ENCODE assay signal across 8 mouse cellular contexts in genomic region chr14:57424212-57424561, GRCm38 (mm10). TPM values are rescaled to one million over a fixed set of nuclear protein-coding genes. Genes with fewer than 3 reads are reported as not detected.
A peak's percentile ranks its signal among the peaks of the same experiment; 100 is the strongest.
DNase-seq lines count a peak whose midpoint lies in the region; ATAC-seq and TF ChIP-seq lines count a peak whose summit lies in the region.

No protein-coding gene starts in this region.

- H3K27ac ChIP-seq in lung, embryonic 16.5 days (ENCODE audit: low read length), result no peak overlapping the region; the same call in 1 of the 2 replicates
- H3K27ac ChIP-seq in embryonic facial prominence, embryonic 15.5 days (replicated peaks), result peak overlapping the region; percentile 63
- no peak overlapping the region for H3K27ac ChIP-seq in limb, embryonic 12.5 days
- 0 out of 2 replicates have a peak overlapping the region, but pooled peaks have one; percentile 3 for H3K27ac ChIP-seq in small intestine, adult 2 months (ENCODE audit: insufficient read depth, low read depth, low read length)

- 0 out of 2 replicates have a peak, but pooled peaks cover 2% of the 10 kb centered on the region for H3K4me1 ChIP-seq in lung, embryonic 16.5 days (replicated peaks; ENCODE audit: control insufficient read depth, insufficient read depth, low read length)
- peaks cover 8% of the 10 kb centered on the region; the same call in 1 of the 2 replicates for H3K4me1 ChIP-seq in embryonic facial prominence, embryonic 15.5 days
- peaks cover 13% of the 10 kb centered on the region for H3K4me1 ChIP-seq in limb, embryonic 12.5 days (replicated peaks)
- no peaks in the 10 kb centered on the region; the same call in 1 of the 2 replicates for H3K4me1 ChIP-seq in small intestine, adult 2 months (ENCODE audit: control insufficient read depth, insufficient read depth, insufficient read length, low read length)

- WGBS in lung, embryonic 16.5 days, result under 1% methylated on average over 22 of the region's 24 CpGs
- WGBS in embryonic facial prominence, embryonic 15.5 days, result 1% methylated on average over 24 of the region's 24 CpGs
- WGBS in limb, embryonic 12.5 days, result under 1% methylated on average over 24 of the region's 24 CpGs
- under 1% methylated on average over 24 of the region's 24 CpGs for WGBS in small intestine, adult 2 months

- peak overlapping the region; percentile 72 for H3K4me3 ChIP-seq in lung, embryonic 16.5 days (ENCODE audit: low read length)
- peak overlapping the region; percentile 95 for H3K4me3 ChIP-seq in embryonic facial prominence, embryonic 15.5 days (replicated peaks)
- H3K4me3 ChIP-seq in limb, embryonic 12.5 days (replicated peaks), result peak overlapping the region; percentile 85
- H3K4me3 ChIP-seq in small intestine, adult 2 months (ENCODE audit: low read depth, low read length), result peak overlapping the region; percentile 99

- H3K36me3 ChIP-seq in lung, embryonic 16.5 days (ENCODE audit: control insufficient read depth, insufficient read depth, low read length), result no peaks in the 10 kb centered on the region
- H3K36me3 ChIP-seq in embryonic facial prominence, embryonic 15.5 days, result no peaks in the 10 kb centered on the region
- H3K36me3 ChIP-seq in limb, embryonic 12.5 days, result no peaks in the 10 kb centered on the region
- H3K36me3 ChIP-seq in small intestine, adult 2 months (ENCODE audit: control insufficient read depth, insufficient read depth, low read length), result no peaks in the 10 kb centered on the region

- 0 out of 2 replicates have a peak, but pooled peaks have one; percentile 0 for TF ChIP-seq POLR2A in small intestine, adult 2 months (IDR thresholded peaks at IDR 0.05; ENCODE audit: low read depth, low read length)

- no peak for TF ChIP-seq CTCF in small intestine, adult 2 months (IDR thresholded peaks at IDR 0.05; ENCODE audit: extremely low read depth, insufficient read length, insufficient replicate concordance, low read depth, low read length)

- DNase-seq in lung, postnatal 36 days, result no peak
- DNase-seq in adrenal gland, postnatal 14 days, result no peak
- DNase-seq in thymus, postnatal 4 days, result no peak
- DNase-seq in adipocyte (ENCODE audit: low spot score), result no peak

- H3K27me3 ChIP-seq in lung, embryonic 16.5 days (ENCODE audit: control insufficient read depth, insufficient read depth, low read depth, low read length), result no peaks in the 10 kb centered on the region
- H3K27me3 ChIP-seq in embryonic facial prominence, embryonic 15.5 days, result no peaks in the 10 kb centered on the region
- no peaks in the 10 kb centered on the region for H3K27me3 ChIP-seq in limb, embryonic 12.5 days
- H3K27me3 ChIP-seq in small intestine, adult 2 months (ENCODE audit: control insufficient read depth, insufficient read depth, low read length), result no peaks in the 10 kb centered on the region

- ATAC-seq in lung, embryonic 16.5 days (ENCODE audit: low read depth), result peak; percentile 86
- peak; percentile 81 for ATAC-seq in embryonic facial prominence, embryonic 15.5 days (ENCODE audit: insufficient number of reproducible peaks, low FRiP score, low TSS enrichment, low read depth)
- peak; percentile 82 for ATAC-seq in limb, embryonic 12.5 days (ENCODE audit: insufficient number of reproducible peaks, insufficient read depth, low FRiP score, low TSS enrichment, low read depth)

- no peaks in the 10 kb centered on the region for H3K9me3 ChIP-seq in lung, embryonic 16.5 days (ENCODE audit: control insufficient read depth, low read length)
- no peaks in the 10 kb centered on the region for H3K9me3 ChIP-seq in embryonic facial prominence, embryonic 15.5 days (replicated peaks)
- no peaks in the 10 kb centered on the region for H3K9me3 ChIP-seq in limb, embryonic 12.5 days

- H3K9ac ChIP-seq in lung, embryonic 16.5 days (ENCODE audit: low read length), result peak overlapping the region; percentile 83
- H3K9ac ChIP-seq in embryonic facial prominence, embryonic 15.5 days, result peak overlapping the region; percentile 85
- peak overlapping the region; percentile 73 for H3K9ac ChIP-seq in limb, embryonic 12.5 days (replicated peaks)

- H3K4me2 ChIP-seq in lung, embryonic 16.5 days (ENCODE audit: low read depth, low read length), result peak overlapping the region; percentile 77
- peak overlapping the region; percentile 61 for H3K4me2 ChIP-seq in embryonic facial prominence, embryonic 15.5 days (replicated peaks)
- H3K4me2 ChIP-seq in limb, embryonic 12.5 days, result peak overlapping the region; percentile 69

RNA-seq across cellular contexts. Expression of gene Ift88, which starts 0.3 kb away (rescaled TPM):
- 13.5 and 15.7 TPM in 2 replicates for polyA plus RNA-seq in lung, embryonic 16.5 days (2015; fragmentation: Nextera tagmentation; extraction: Ambion mirVana)
- polyA plus RNA-seq in embryonic facial prominence, embryonic 15.5 days (2015; fragmentation: Nextera tagmentation; extraction: Ambion mirVana), result 19.1 and 19.8 TPM in 2 replicates
- polyA plus RNA-seq in limb, embryonic 12.5 days (2016; fragmentation: Nextera tagmentation; extraction: Ambion mirVana), result 16.8 and 17.0 TPM in 2 replicates
- polyA plus RNA-seq in small intestine, adult 2 months (2012; rRNA removed), result 0.38 and 0.58 TPM in 2 replicates
- total RNA-seq in adrenal gland, postnatal 14 days (2021), result 9.6 and 10.3 TPM in 2 replicates

RNA-seq across cellular contexts. Expression of gene Cryl1, which starts 25.9 kb away (rescaled TPM):
- 28.0 and 30.2 TPM in 2 replicates for polyA plus RNA-seq in lung, embryonic 16.5 days (2015; fragmentation: Nextera tagmentation; extraction: Ambion mirVana)
- 38.5 and 47.8 TPM in 2 replicates for polyA plus RNA-seq in embryonic facial prominence, embryonic 15.5 days (2015; fragmentation: Nextera tagmentation; extraction: Ambion mirVana)
- 16.7 and 18.2 TPM in 2 replicates for polyA plus RNA-seq in limb, embryonic 12.5 days (2016; fragmentation: Nextera tagmentation; extraction: Ambion mirVana)
- polyA plus RNA-seq in small intestine, adult 2 months (2012; rRNA removed), result 124 and 167 TPM in 2 replicates
- 16.9 and 18.6 TPM in 2 replicates for total RNA-seq in adrenal gland, postnatal 14 days (2021)

Comparison
In these comparisons a context has a peak if more than half of its experiments do, and no peak if none do; other contexts are left out.
1. H3K27ac ChIP-seq: peak in embryonic facial prominence, embryonic 15.5 days (single experiment) and small intestine, adult 2 months (single experiment); none in lung, embryonic 16.5 days (single experiment) and limb, embryonic 12.5 days (single experiment).
2. Peak in every context shown above with its lines, with median percentiles within 50 percentile points of each other: ATAC-seq, H3K4me2 ChIP-seq, H3K4me3 ChIP-seq and H3K9ac ChIP-seq.